In genomic region chr1:183956391-183956790, GRCm38 (mm10) we compare ENCODE assay signal across 27 mouse cellular contexts. TPM values are rescaled to one million over a fixed set of nuclear protein-coding genes. Genes with fewer than 3 reads are reported as not detected.
DNase-seq lines count a peak whose midpoint lies in the region; ATAC-seq and TF ChIP-seq lines count a peak whose summit lies in the region.
"Had no signal": no experiment of that assay in that cellular context is flagged by ENCODE, and none has a peak within 500 bp of the region (broad histone marks: within the 10 kb centered on the region; RNA-seq: fewer than 3 reads in every experiment).

No protein-coding gene starts in this region.

- H3K9ac ChIP-seq in midbrain, embryonic 14.5 days (replicated peaks; ENCODE audit: low read length) = no peak overlapping the region
- H3K9ac ChIP-seq: hindbrain, embryonic 14.5 days; kidney, embryonic 15.5 days; limb, embryonic 12.5 days; midbrain, embryonic 15.5 days had no signal

- no peak for TF ChIP-seq POLR2A in brain, embryonic 14.5 days (IDR thresholded peaks at IDR 0.05; ENCODE audit: borderline replicate concordance, extremely low read depth, insufficient read depth, insufficient read length, poor library complexity, severe bottlenecking)

- no peaks in the 10 kb centered on the region for H3K9me3 ChIP-seq in midbrain, embryonic 14.5 days (ENCODE audit: control insufficient read depth, low read length)
- H3K9me3 ChIP-seq in midbrain, embryonic 10.5 days (replicated peaks) = no peaks in the 10 kb centered on the region
- H3K9me3 ChIP-seq: kidney, embryonic 15.5 days; limb, embryonic 12.5 days; midbrain, embryonic 15.5 days had no signal

- no peak overlapping the region for H3K27ac ChIP-seq in midbrain, embryonic 14.5 days (replicated peaks; ENCODE audit: low read depth, low read length)
- H3K27ac ChIP-seq in midbrain, embryonic 10.5 days (replicated peaks) = no peak overlapping the region
- H3K27ac ChIP-seq: hindbrain, embryonic 14.5 days; kidney, embryonic 15.5 days; layer of hippocampus, adult 2 months; left cerebral cortex, adult 2 months; limb, embryonic 12.5 days; macrophage; midbrain, embryonic 15.5 days had no signal

- no peak for TF ChIP-seq CTCF in brain, embryonic 14.5 days (IDR thresholded peaks at IDR 0.05; ENCODE audit: borderline replicate concordance, extremely low read depth, insufficient read depth, insufficient read length)

- no peak overlapping the region for H3K4me3 ChIP-seq in midbrain, embryonic 14.5 days (replicated peaks; ENCODE audit: low read depth, low read length)
- no peak overlapping the region for H3K4me3 ChIP-seq in midbrain, embryonic 10.5 days
- H3K4me3 ChIP-seq: kidney, embryonic 15.5 days; layer of hippocampus, adult 2 months; left cerebral cortex, adult 2 months; limb, embryonic 12.5 days; midbrain, embryonic 15.5 days had no signal

- ATAC-seq in CD4-positive, CD25-positive, alpha-beta regulatory T cell, adult 4 months = no peak
- ATAC-seq in midbrain, embryonic 14.5 days (ENCODE audit: low FRiP score, low TSS enrichment) = no peak
- ATAC-seq: activated CD4-positive, CD25-positive, alpha-beta regulatory T cell, adult 4 months; forebrain, embryonic 14.5 days; inflammation-experienced regulatory T-cells, adult 6 months; midbrain, embryonic 15.5 days had no signal

- WGBS in midbrain, embryonic 14.5 days = 82% methylated on average over 3 of the region's 3 CpGs
- 82% methylated on average over 3 of the region's 3 CpGs for WGBS in midbrain, embryonic 10.5 days

- peak; percentile 50 for DNase-seq in CD4-positive, CD25-positive, alpha-beta regulatory T cell, adult 2 months (ENCODE audit: low read depth, low spot score)
- DNase-seq in midbrain, embryonic 14.5 days = peak; percentile 14
- DNase-seq in midbrain, embryonic 10.5 days (ENCODE audit: low spot score) = no peak
- DNase-seq in brain, embryonic 14.5 days (ENCODE audit: low read depth) = peak; percentile 18
- DNase-seq in lung, postnatal 36 days = peak; percentile 17
- DNase-seq in heart, adult 11 months = no peak
- no peak for DNase-seq in right cerebral cortex, adult 18-20 months
- DNase-seq: adrenal gland, adult 8-10 months; cerebellum, adult 8-10 months; cerebellum, postnatal 25 days; gastrocnemius, postnatal 14 days; heart, postnatal 36 days; kidney, adult 11 months; kidney, postnatal 36 days; right cerebral cortex, postnatal 14 days had no signal

- H3K27me3 ChIP-seq in midbrain, embryonic 14.5 days (ENCODE audit: control insufficient read depth, insufficient read depth, low read length) = no peaks in the 10 kb centered on the region
- no peaks in the 10 kb centered on the region for H3K27me3 ChIP-seq in midbrain, embryonic 10.5 days (ENCODE audit: low read depth, poor library complexity, severe bottlenecking)
- H3K27me3 ChIP-seq: kidney, embryonic 15.5 days; limb, embryonic 12.5 days; midbrain, embryonic 15.5 days had no signal

- H3K4me2 ChIP-seq in midbrain, embryonic 14.5 days (ENCODE audit: low read length) = no peak overlapping the region
- H3K4me2 ChIP-seq: heart, embryonic 11.5 days; hindbrain, embryonic 14.5 days; kidney, embryonic 15.5 days; limb, embryonic 12.5 days; midbrain, embryonic 15.5 days had no signal

- no peaks in the 10 kb centered on the region for H3K36me3 ChIP-seq in midbrain, embryonic 14.5 days (ENCODE audit: control insufficient read depth, insufficient read depth, low read length)
- H3K36me3 ChIP-seq in midbrain, embryonic 10.5 days = no peaks in the 10 kb centered on the region
- H3K36me3 ChIP-seq: kidney, embryonic 15.5 days; limb, embryonic 12.5 days; midbrain, embryonic 15.5 days had no signal

- H3K4me1 ChIP-seq in midbrain, embryonic 14.5 days (ENCODE audit: control insufficient read depth, insufficient read depth, low read length) = no peaks in the 10 kb centered on the region
- no peaks in the 10 kb centered on the region for H3K4me1 ChIP-seq in midbrain, embryonic 10.5 days
- H3K4me1 ChIP-seq: kidney, embryonic 15.5 days; limb, embryonic 12.5 days; midbrain, embryonic 15.5 days had no signal

RNA-seq across cellular contexts. Expression of gene Dusp10, which starts 56.7 kb away (rescaled TPM):
- 10 to 100 TPM; 17.7 to 21.3 TPM for polyA plus RNA-seq in CD4-positive, CD25-positive, alpha-beta regulatory T cell, adult 4 months (2017; shearing (Covaris generic))
- polyA plus RNA-seq in midbrain, embryonic 14.5 days (2014; fragmentation: Nextera tagmentation; extraction: Ambion mirVana) = 4.0 and 4.5 TPM in 2 replicates
- 6.6 and 9.0 TPM in 2 replicates for polyA plus RNA-seq in midbrain, embryonic 10.5 days (2016; fragmentation: Nextera tagmentation; extraction: Ambion mirVana)
- 7.0 and 10.0 TPM in 2 replicates for polyA plus RNA-seq in brain, embryonic 14.5 days (2012; rRNA removed)

Comparison
In these comparisons a context has a peak if more than half of its experiments do, and no peak if none do; other contexts are left out.
1. DNase-seq: peak in CD4-positive, CD25-positive, alpha-beta regulatory T cell, adult 2 months (single experiment), midbrain, embryonic 14.5 days (single experiment), brain, embryonic 14.5 days (single experiment) and lung, postnatal 36 days (single experiment); none in midbrain, embryonic 10.5 days (single experiment), heart, adult 11 months (single experiment) and right cerebral cortex, adult 18-20 months (single experiment).